Mouse (Mus musculus): Measurements from ENCODE around the gene Gm11213.

Gm11213 gene

GRCm38 (mm10) chr4:63580078-63580477 is 25.0 kb downstream of the Gm11213 start:
- no peak for DNase-seq (ENCODE audit: extremely low read depth, low read depth)

GRCm38 (mm10) chr4:63579649-63580048 is 25.4 kb downstream of the Gm11213 start:
- DNase-seq (ENCODE audit: extremely low read depth, low read depth), result no peak

- no peak for DNase-seq (ENCODE audit: extremely low read depth, low read depth)
Measured at GRCm38 (mm10) chr4:63572621-63573020, 32.4 kb downstream of the Gm11213 start.

GRCm38 (mm10) chr4:63570208-63570781 is 34.8 kb downstream of the Gm11213 start:
- no peak for DNase-seq (ENCODE audit: extremely low read depth, low read depth)

- DNase-seq (ENCODE audit: extremely low read depth, low read depth), result no peak
Measured at GRCm38 (mm10) chr4:63569322-63569721, 35.7 kb downstream of the Gm11213 start.

GRCm38 (mm10) chr4:63567712-63568390 is 37.2 kb downstream of the Gm11213 start:
- no peak for DNase-seq (ENCODE audit: extremely low read depth, low read depth)

- no peak for DNase-seq (ENCODE audit: extremely low read depth, low read depth)
Measured at GRCm38 (mm10) chr4:63562742-63563141, 42.3 kb downstream of the Gm11213 start.

GRCm38 (mm10) chr4:63561861-63562675 is 43.0 kb downstream of the Gm11213 start:
- peak; percentile 44 for DNase-seq (ENCODE audit: extremely low read depth, low read depth)

GRCm38 (mm10) chr4:63560079-63560478 is 45.0 kb downstream of the Gm11213 start:
- no peak for DNase-seq (ENCODE audit: extremely low read depth, low read depth)

- no peak for DNase-seq (ENCODE audit: extremely low read depth, low read depth)
Measured at GRCm38 (mm10) chr4:63559127-63559697, 45.8 kb downstream of the Gm11213 start.

GRCm38 (mm10) chr4:63558407-63559081 is 46.5 kb downstream of the Gm11213 start, which contains the start of gene Tmem268:
Gene Tmem268 (plus strand): TSS chr4:63558781.
- DNase-seq (ENCODE audit: extremely low read depth, low read depth), result peak; percentile 15

- DNase-seq (ENCODE audit: extremely low read depth, low read depth), result no peak
Measured at GRCm38 (mm10) chr4:63557124-63558059, 47.7 kb downstream of the Gm11213 start.

GRCm38 (mm10) chr4:63556665-63557064 is 48.4 kb downstream of the Gm11213 start:
- no peak for DNase-seq (ENCODE audit: extremely low read depth, low read depth)

- DNase-seq (ENCODE audit: extremely low read depth, low read depth), result no peak
Measured at GRCm38 (mm10) chr4:63555111-63555510, 50.0 kb downstream of the Gm11213 start.

GRCm38 (mm10) chr4:63554616-63555015 is 50.4 kb downstream of the Gm11213 start:
- no peak for DNase-seq (ENCODE audit: extremely low read depth, low read depth)

GRCm38 (mm10) chr4:63553789-63554576 is 51.1 kb downstream of the Gm11213 start:
- no peak for DNase-seq (ENCODE audit: extremely low read depth, low read depth)

- no peak for DNase-seq (ENCODE audit: extremely low read depth, low read depth)
Measured at GRCm38 (mm10) chr4:63552865-63553264, 52.2 kb downstream of the Gm11213 start.

- DNase-seq (ENCODE audit: extremely low read depth, low read depth), result no peak
Measured at GRCm38 (mm10) chr4:63550908-63551307, 54.2 kb downstream of the Gm11213 start.

- DNase-seq (ENCODE audit: extremely low read depth, low read depth), result no peak
Measured at GRCm38 (mm10) chr4:63548491-63548890, 56.6 kb downstream of the Gm11213 start.

Data from MEL-GATA-1-ER (cell line).